Mouse (Mus musculus) left cerebral cortex, postnatal 14 days (tissue): Measurements from ENCODE around the gene Paqr4. TPM values are rescaled to one million over a fixed set of nuclear protein-coding genes. Genes with fewer than 3 reads are reported as not detected.

ENCODE experiments used
- DNase-seq, 2 experiments: peaks; one replicate each; pipeline ENCODE4 v3.0.0; 2021 to 2022; ENCODE audit warnings: low spot score in 2 of 2, mixed read lengths in 1 of 2
- intact Hi-C: fragments of 180-260 bp; cut with DNase I; formaldehyde crosslinking; loops from one replicate; pipeline ENCODE4 v1.15.1; 2025
- total RNA-seq, 2 experiments: library from RNA; stranded (reverse); gene quantifications; 2 replicates each; pipeline ENCODE4 v1.2.3; 2021

The Paqr4 gene
- total RNA-seq, 2 experiments from 2014 or later = 54.2 to 56.8 TPM

DNA sequence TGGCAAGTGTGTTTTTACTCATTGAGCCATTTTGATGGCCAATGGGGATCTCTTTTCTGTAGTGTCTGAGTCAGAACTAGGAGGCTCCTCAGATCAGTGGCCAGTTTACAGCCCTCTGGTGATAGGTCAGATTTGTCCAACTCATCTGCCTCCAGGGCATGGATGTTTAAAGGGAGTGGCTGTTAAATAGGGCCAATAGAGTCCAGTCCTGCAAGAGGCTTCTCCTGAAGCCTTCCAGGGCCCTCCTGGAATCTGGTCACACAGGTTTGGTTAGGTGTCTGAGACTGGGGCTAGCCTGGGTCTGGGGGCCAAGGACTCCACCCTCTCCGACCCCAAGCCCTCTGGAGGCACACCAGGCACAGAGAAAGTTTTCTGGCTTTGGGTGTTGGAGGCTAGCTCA, 46.2 kb downstream of the Paqr4 start:
- no peak for DNase-seq
- intact Hi-C loops = no loop called here

Other genes with a start within 250 kb of the Paqr4 start
- 1 to 10 TPM; 6.6 to 6.8 TPM for gene Zfp213, start 176.6 kb downstream of the Paqr4 start, total RNA-seq
- gene Zfp13, start 141.4 kb downstream of the Paqr4 start, total RNA-seq = 10 to 100 TPM; 28.3 to 29.0 TPM
- gene Zscan10, start 140.0 kb downstream of the Paqr4 start, total RNA-seq = not detected
- gene Mmp25, start 95.6 kb downstream of the Paqr4 start, total RNA-seq = 1 to 10 TPM; 1.1 to 1.2 TPM
- not detected for gene Bicdl2, start 80.4 kb downstream of the Paqr4 start, total RNA-seq
- gene Hcfc1r1, start 67.3 kb downstream of the Paqr4 start, total RNA-seq = 100 to 1,000 TPM; 137 to 143 TPM
- gene Thoc6, start 67.0 kb downstream of the Paqr4 start, total RNA-seq = 1 to 10 TPM; 8.2 to 8.9 TPM
- gene Tnfrsf12a, start 63.4 kb downstream of the Paqr4 start, total RNA-seq = 1 to 10 TPM; 6.3 to 9.6 TPM
- not detected for gene Cldn6, start 61.6 kb downstream of the Paqr4 start, total RNA-seq
- gene Cldn9, start 56.8 kb downstream of the Paqr4 start, total RNA-seq = under 1 TPM in 1 of 2 experiments, not detected in 1; 0.23 TPM
- under 1 TPM in 1 of 2 experiments, not detected in 1; 0.37 TPM for gene 1520401A03Rik, start 18.1 kb downstream of the Paqr4 start, total RNA-seq
- 1 to 10 TPM; 3.3 to 5.7 TPM for gene Pkmyt1, start 14.5 kb downstream of the Paqr4 start, total RNA-seq
- under 1 TPM; 0.40 to 0.48 TPM for gene Kremen2, start 5.0 kb upstream of the Paqr4 start, total RNA-seq
- gene Flywch1, start 30.7 kb upstream of the Paqr4 start, total RNA-seq = 100 to 1,000 TPM; 173 to 185 TPM
- 10 to 100 TPM; 25.7 to 30.1 TPM for gene Flywch2, start 45.2 kb upstream of the Paqr4 start, total RNA-seq
- 100 to 1,000 TPM; 573 to 599 TPM for gene Srrm2, start 49.7 kb upstream of the Paqr4 start, total RNA-seq
- 100 to 1,000 TPM; 334 to 397 TPM for gene Elob, start 88.3 kb upstream of the Paqr4 start, total RNA-seq
- not detected for gene Prss33, start 95.2 kb upstream of the Paqr4 start, total RNA-seq
- gene Prss32, start 103.0 kb upstream of the Paqr4 start, total RNA-seq = 1 to 10 TPM in 1 of 2 experiments, not detected in 1; 1.1 TPM
- gene Prss41, start 103.3 kb upstream of the Paqr4 start, total RNA-seq = 1 to 10 TPM; 1.9 to 2.2 TPM
- not detected for gene Prss21, start 127.2 kb upstream of the Paqr4 start, total RNA-seq
- gene Dcpp1, start 140.0 kb upstream of the Paqr4 start, total RNA-seq = not detected
- gene Dcpp2, start 140.0 kb upstream of the Paqr4 start, total RNA-seq = not detected
- not detected for gene Dcpp3, start 176.6 kb upstream of the Paqr4 start, total RNA-seq
- not detected for gene Sbp, start 200.8 kb upstream of the Paqr4 start, total RNA-seq
- gene Sbpl, start 214.4 kb upstream of the Paqr4 start, total RNA-seq = not detected
- under 1 TPM; 0.48 to 0.93 TPM for gene Prss30, start 239.7 kb upstream of the Paqr4 start, total RNA-seq